Mouse (Mus musculus): ENCODE measurements around the gene Slc50a1. TPM values are rescaled to one million over a fixed set of nuclear protein-coding genes. Genes with fewer than 3 reads are reported as not detected.
A peak's percentile ranks its signal among the peaks of the same experiment; 100 is the strongest.

Slc50a1 gene
- polyA plus RNA-seq, 1 experiment from 2014 or later: 86.5 TPM

DNA sequence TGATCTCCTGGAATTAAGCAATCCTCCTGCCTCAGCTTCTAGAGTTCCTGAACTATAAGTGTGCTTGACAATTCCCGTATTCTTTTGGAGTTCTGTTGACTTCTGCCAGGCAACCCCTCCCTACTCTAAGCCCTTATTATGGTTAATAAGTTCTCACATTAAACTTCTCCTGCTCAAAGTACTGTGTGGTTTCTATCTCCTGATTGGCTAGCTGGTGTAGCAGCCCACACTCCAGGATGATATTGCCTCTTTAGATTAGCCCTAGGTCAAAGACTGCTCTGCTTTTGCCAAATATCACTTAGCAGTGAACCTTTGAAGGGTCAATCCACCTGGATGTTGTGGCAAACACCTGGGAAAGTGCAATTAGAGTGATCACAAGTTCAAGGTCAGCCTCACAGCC, 29.7 kb upstream of the Slc50a1 start:
- Histone ChIP-seq H3K36me3 (ENCODE audit: control insufficient read depth, insufficient read depth, low read length) (no peaks in the 10 kb centered on the region), H3K4me2 (replicated peaks; ENCODE audit: low read depth, low read length) (peak overlapping the region; percentile 44), H3K27me3 (ENCODE audit: control insufficient read depth, insufficient read depth, low read length) (no peaks in the 10 kb centered on the region), H3K4me1 (ENCODE audit: control insufficient read depth, insufficient read depth, low read length) (no peaks in the 10 kb centered on the region; the same call in 1 of the 2 replicates), H3K9ac (replicated peaks; ENCODE audit: low read depth, low read length) (no peak overlapping the region), H3K9me3 (ENCODE audit: control insufficient read depth, low read depth, low read length) (no peaks in the 10 kb centered on the region), H3K27ac (ENCODE audit: low read length) (no peak overlapping the region), H3K4me3 (ENCODE audit: low read depth, low read length) (peak overlapping the region; percentile 18; the same call in 1 of the 2 replicates)
- no peak for ATAC-seq (ENCODE audit: insufficient number of reproducible peaks, insufficient read depth, low FRiP score, low read depth)
- WGBS: 30% methylated on average over 1 of the region's 1 CpGs

DNA sequence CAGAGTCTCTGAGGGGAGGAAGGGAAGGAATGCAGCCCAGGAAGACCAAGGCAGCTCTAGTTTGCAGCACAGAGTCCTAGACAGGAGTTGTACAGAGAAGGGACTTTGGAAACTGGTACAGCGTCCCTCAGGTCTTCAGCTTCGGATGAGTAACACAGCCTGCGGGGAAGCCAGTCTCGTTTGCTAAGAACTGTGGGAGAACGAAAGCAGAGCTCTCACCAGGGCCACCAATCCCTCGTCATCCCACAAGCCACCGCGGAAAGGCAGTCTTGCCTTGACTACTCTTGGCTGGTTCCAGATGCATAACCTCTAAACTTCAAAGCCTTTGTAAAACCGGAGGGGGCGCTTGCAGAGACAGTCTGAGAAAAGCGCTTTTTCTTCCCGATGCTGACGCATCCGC, 29.1 kb upstream of the Slc50a1 start:
- 1% methylated on average over 14 of the region's 14 CpGs for WGBS
- Histone ChIP-seq H3K36me3 (ENCODE audit: control insufficient read depth, insufficient read depth, low read length) (no peaks in the 10 kb centered on the region), H3K27me3 (ENCODE audit: control insufficient read depth, insufficient read depth, low read length) (no peaks in the 10 kb centered on the region), H3K9me3 (ENCODE audit: control insufficient read depth, low read depth, low read length) (no peaks in the 10 kb centered on the region), H3K9ac (replicated peaks; ENCODE audit: low read depth, low read length) (no peak overlapping the region), H3K4me3 (ENCODE audit: low read depth, low read length) (peak overlapping the region; percentile 18), H3K4me1 (ENCODE audit: control insufficient read depth, insufficient read depth, low read length) (no peaks in the 10 kb centered on the region; the same call in 1 of the 2 replicates), H3K4me2 (replicated peaks; ENCODE audit: low read depth, low read length) (peak overlapping the region; percentile 44), H3K27ac (ENCODE audit: low read length) (no peak overlapping the region)
- no peak for ATAC-seq (ENCODE audit: insufficient number of reproducible peaks, insufficient read depth, low FRiP score, low read depth)

DNA sequence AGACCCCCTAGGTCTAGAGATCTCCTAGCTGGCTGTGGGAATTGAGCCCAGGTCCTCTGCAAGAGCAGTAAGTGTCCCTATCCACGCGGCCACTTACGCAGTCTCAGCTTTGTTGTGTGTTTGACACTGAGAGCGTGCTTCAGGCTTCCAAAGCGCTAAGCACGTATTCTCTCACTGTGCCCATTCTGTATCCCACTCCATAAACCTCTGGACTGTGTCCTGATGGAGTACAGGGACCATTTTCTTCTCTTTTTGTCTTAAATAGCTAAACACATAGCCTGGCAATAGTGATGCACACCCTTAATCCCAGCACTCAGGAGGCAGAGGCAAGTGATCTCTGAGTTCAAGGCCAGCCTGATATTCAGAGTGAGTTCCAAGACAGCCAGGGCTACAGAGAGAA, 28.5 kb upstream of the Slc50a1 start:
- Histone ChIP-seq H3K4me1 (ENCODE audit: control insufficient read depth, insufficient read depth, low read length) (no peaks in the 10 kb centered on the region; the same call in 1 of the 2 replicates), H3K27ac (ENCODE audit: low read length) (no peak overlapping the region), H3K4me2 (replicated peaks; ENCODE audit: low read depth, low read length) (no peak overlapping the region), H3K9ac (replicated peaks; ENCODE audit: low read depth, low read length) (no peak overlapping the region), H3K36me3 (ENCODE audit: control insufficient read depth, insufficient read depth, low read length) (no peaks in the 10 kb centered on the region), H3K4me3 (ENCODE audit: low read depth, low read length) (no peak overlapping the region), H3K27me3 (ENCODE audit: control insufficient read depth, insufficient read depth, low read length) (no peaks in the 10 kb centered on the region), H3K9me3 (ENCODE audit: control insufficient read depth, low read depth, low read length) (no peaks in the 10 kb centered on the region)
- 84% methylated on average over 6 of the region's 6 CpGs for WGBS
- no peak for ATAC-seq (ENCODE audit: insufficient number of reproducible peaks, insufficient read depth, low FRiP score, low read depth)

DNA sequence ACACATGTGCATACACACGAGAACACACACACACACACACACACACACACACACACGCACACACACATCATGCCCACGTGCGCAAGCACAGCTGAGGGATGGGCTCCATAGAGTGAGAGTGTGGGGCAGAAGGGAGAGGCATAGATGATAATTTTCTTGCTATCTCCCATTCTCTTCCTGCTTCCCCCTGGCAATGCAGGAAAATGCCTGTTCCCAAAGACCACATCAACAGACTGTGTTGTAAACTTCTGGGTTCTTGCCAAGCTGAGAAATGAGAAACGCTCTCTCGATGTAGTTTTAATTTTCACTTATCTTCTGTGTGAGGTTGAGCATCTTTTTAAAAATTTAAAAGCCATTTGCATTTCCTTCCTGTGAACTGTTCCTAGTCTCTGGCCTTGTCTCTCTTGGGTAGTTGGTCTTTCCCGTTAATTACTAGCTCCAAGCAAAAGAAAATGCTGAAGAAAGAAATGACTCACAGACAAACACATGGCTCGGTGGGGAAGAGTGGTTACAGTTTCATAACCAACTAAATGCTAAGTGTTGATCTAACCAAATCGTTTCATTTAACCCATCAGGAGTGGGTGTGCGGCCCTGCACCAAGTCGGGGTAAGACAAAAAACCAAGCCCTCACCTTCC, 26.5 kb upstream of the Slc50a1 start:
- H3K4me3 ChIP-seq (ENCODE audit: low read depth, low read length): no peak overlapping the region
- H3K9me3 ChIP-seq (ENCODE audit: control insufficient read depth, low read depth, low read length): no peaks in the 10 kb centered on the region
- no peak overlapping the region for H3K27ac ChIP-seq (ENCODE audit: low read length)
- no peaks in the 10 kb centered on the region for H3K36me3 ChIP-seq (ENCODE audit: control insufficient read depth, insufficient read depth, low read length)
- ATAC-seq (ENCODE audit: insufficient number of reproducible peaks, insufficient read depth, low FRiP score, low read depth): no peak
- H3K4me2 ChIP-seq (replicated peaks; ENCODE audit: low read depth, low read length): no peak overlapping the region
- WGBS: 82% methylated on average over 11 of the region's 11 CpGs
- H3K4me1 ChIP-seq (ENCODE audit: control insufficient read depth, insufficient read depth, low read length): no peaks in the 10 kb centered on the region; the same call in 1 of the 2 replicates
- no peaks in the 10 kb centered on the region for H3K27me3 ChIP-seq (ENCODE audit: control insufficient read depth, insufficient read depth, low read length)
- no peak overlapping the region for H3K9ac ChIP-seq (replicated peaks; ENCODE audit: low read depth, low read length)

DNA sequence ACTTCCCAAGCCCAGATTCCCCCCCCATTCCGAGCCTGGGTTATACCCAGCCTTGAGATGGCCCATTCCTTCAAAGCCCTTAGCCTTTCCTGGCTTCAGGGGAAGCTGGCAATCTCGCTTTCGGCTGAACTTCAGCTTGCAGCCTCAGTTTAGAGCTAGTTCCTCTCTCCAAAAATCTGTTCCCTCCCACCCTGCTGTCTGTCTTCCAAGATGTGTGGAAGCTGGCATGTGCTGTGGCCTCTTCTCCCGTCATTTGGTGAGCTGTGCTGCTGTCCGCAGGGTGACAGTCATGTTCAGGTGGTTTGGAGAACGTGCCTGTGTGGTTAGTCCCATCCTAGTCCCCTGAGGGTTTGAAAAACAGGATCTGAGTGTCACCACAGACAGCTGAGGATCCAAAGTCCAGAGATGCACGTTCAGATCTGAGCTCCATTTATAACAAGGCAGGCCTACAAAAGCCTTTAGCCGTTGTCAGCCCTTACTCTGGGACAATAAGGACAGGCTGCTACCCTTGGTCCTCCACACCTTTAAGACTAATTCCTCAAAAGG, 25.4 kb upstream of the Slc50a1 start:
- H3K9ac ChIP-seq (replicated peaks; ENCODE audit: low read depth, low read length): no peak overlapping the region
- H3K4me2 ChIP-seq (replicated peaks; ENCODE audit: low read depth, low read length): no peak overlapping the region
- ATAC-seq (ENCODE audit: insufficient number of reproducible peaks, insufficient read depth, low FRiP score, low read depth): no peak
- H3K27me3 ChIP-seq (ENCODE audit: control insufficient read depth, insufficient read depth, low read length): no peaks in the 10 kb centered on the region
- no peaks in the 10 kb centered on the region for H3K9me3 ChIP-seq (ENCODE audit: control insufficient read depth, low read depth, low read length)
- H3K27ac ChIP-seq (ENCODE audit: low read length): no peak overlapping the region
- no peaks in the 10 kb centered on the region; the same call in 1 of the 2 replicates for H3K4me1 ChIP-seq (ENCODE audit: control insufficient read depth, insufficient read depth, low read length)
- no peak overlapping the region for H3K4me3 ChIP-seq (ENCODE audit: low read depth, low read length)
- 77% methylated on average over 8 of the region's 8 CpGs for WGBS
- no peaks in the 10 kb centered on the region for H3K36me3 ChIP-seq (ENCODE audit: control insufficient read depth, insufficient read depth, low read length)

DNA sequence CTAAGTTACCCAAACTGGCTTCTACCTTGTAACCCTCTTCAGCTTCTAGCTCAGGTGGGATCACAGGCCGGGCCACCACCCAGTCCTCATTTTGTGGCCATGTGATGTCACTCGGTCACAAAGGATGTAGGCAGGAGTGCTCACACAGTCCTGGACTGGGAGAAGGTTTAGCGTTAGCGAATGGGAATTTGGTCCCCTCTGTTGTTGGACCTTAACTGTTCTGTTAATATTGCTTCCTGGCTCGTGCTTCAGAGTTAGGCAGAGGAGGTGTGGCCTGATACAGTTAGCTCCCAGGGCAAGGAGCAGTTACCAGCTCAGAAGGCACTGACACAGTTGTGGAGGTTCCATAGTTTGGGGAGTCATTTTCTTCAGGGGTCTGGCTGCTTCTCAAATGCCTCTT, 23.8 kb upstream of the Slc50a1 start:
- no peaks in the 10 kb centered on the region for H3K27me3 ChIP-seq (ENCODE audit: control insufficient read depth, insufficient read depth, low read length)
- no peak for ATAC-seq (ENCODE audit: insufficient number of reproducible peaks, insufficient read depth, low FRiP score, low read depth)
- no peaks in the 10 kb centered on the region; the same call in 1 of the 2 replicates for H3K4me1 ChIP-seq (ENCODE audit: control insufficient read depth, insufficient read depth, low read length)
- H3K27ac ChIP-seq (ENCODE audit: low read length): no peak overlapping the region
- H3K4me3 ChIP-seq (ENCODE audit: low read depth, low read length): no peak overlapping the region
- H3K9ac ChIP-seq (replicated peaks; ENCODE audit: low read depth, low read length): no peak overlapping the region
- H3K4me2 ChIP-seq (replicated peaks; ENCODE audit: low read depth, low read length): no peak overlapping the region
- no peaks in the 10 kb centered on the region for H3K36me3 ChIP-seq (ENCODE audit: control insufficient read depth, insufficient read depth, low read length)
- H3K9me3 ChIP-seq (ENCODE audit: control insufficient read depth, low read depth, low read length): no peaks in the 10 kb centered on the region
- 76% methylated on average over 5 of the region's 5 CpGs for WGBS

DNA sequence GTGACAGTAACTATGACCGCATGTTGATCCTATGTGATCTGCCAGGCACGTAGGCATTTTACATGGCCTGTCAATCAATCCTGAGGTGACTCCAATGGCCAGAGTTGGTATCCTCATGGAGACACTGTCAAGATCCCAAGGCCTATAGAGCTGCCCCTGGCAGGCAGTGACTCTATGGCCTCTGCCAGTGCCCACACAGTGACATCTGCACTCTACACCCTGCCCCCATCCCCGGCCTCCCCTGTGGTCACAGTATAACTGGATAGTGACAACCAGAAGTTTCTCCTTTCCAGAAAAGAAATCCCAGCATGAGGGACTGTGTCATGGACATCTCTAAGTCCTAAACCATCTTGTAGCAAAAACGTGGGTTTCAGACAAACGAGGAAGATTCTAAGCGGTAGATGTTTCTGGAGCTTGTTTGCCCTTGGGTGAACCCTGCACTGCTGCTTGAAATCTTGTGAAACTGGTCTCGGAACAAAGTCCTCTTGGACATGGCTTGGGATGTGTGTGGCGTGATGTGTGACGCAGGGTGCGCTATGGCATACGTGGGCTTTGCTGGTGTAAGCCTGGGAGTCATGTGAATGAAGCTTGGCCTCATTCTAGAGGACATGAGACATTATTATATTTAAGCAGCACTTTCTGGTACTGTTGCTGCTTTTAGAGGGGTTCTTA, 23.0 kb upstream of the Slc50a1 start:
- Histone ChIP-seq H3K4me2 (replicated peaks; ENCODE audit: low read depth, low read length) (no peak overlapping the region), H3K4me1 (ENCODE audit: control insufficient read depth, insufficient read depth, low read length) (no peaks in the 10 kb centered on the region), H3K4me3 (ENCODE audit: low read depth, low read length) (no peak overlapping the region), H3K27ac (ENCODE audit: low read length) (no peak overlapping the region), H3K9me3 (ENCODE audit: control insufficient read depth, low read depth, low read length) (no peaks in the 10 kb centered on the region), H3K36me3 (ENCODE audit: control insufficient read depth, insufficient read depth, low read length) (no peaks in the 10 kb centered on the region), H3K9ac (replicated peaks; ENCODE audit: low read depth, low read length) (no peak overlapping the region), H3K27me3 (ENCODE audit: control insufficient read depth, insufficient read depth, low read length) (no peaks in the 10 kb centered on the region)
- WGBS: 86% methylated on average over 11 of the region's 11 CpGs
- no peak for ATAC-seq (ENCODE audit: insufficient number of reproducible peaks, insufficient read depth, low FRiP score, low read depth)

DNA sequence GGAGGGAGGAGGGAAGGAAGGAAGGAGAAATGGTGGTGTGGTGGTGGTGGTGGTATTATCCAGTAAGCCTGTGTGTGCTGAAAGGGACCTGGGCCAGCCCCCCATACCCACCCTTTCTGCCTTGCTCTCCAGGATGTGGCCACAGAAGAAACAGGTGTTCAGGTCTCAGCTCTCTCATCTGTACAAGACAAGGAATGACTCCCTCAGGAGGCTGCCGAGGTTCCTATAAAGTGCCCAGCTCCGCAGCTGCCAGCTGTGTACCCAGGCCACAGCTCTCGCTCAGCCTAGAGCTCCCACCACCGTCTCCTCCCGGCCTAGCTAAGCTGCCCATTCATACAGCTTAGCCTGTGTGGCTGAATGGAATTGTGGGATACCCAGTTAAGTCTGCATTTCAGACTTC, 21.9 kb upstream of the Slc50a1 start:
- no peaks in the 10 kb centered on the region for H3K9me3 ChIP-seq (ENCODE audit: control insufficient read depth, low read depth, low read length)
- WGBS: 58% methylated on average over 5 of the region's 5 CpGs
- H3K4me1 ChIP-seq (ENCODE audit: control insufficient read depth, insufficient read depth, low read length): no peaks in the 10 kb centered on the region
- H3K4me3 ChIP-seq (ENCODE audit: low read depth, low read length): no peak overlapping the region
- no peaks in the 10 kb centered on the region for H3K27me3 ChIP-seq (ENCODE audit: control insufficient read depth, insufficient read depth, low read length)
- no peak for ATAC-seq (ENCODE audit: insufficient number of reproducible peaks, insufficient read depth, low FRiP score, low read depth)
- no peak overlapping the region for H3K4me2 ChIP-seq (replicated peaks; ENCODE audit: low read depth, low read length)
- no peaks in the 10 kb centered on the region for H3K36me3 ChIP-seq (ENCODE audit: control insufficient read depth, insufficient read depth, low read length)
- H3K27ac ChIP-seq (ENCODE audit: low read length): no peak overlapping the region
- H3K9ac ChIP-seq (replicated peaks; ENCODE audit: low read depth, low read length): no peak overlapping the region
